Mouse (Mus musculus): ENCODE data around the gene Tapbpl.

DNA sequence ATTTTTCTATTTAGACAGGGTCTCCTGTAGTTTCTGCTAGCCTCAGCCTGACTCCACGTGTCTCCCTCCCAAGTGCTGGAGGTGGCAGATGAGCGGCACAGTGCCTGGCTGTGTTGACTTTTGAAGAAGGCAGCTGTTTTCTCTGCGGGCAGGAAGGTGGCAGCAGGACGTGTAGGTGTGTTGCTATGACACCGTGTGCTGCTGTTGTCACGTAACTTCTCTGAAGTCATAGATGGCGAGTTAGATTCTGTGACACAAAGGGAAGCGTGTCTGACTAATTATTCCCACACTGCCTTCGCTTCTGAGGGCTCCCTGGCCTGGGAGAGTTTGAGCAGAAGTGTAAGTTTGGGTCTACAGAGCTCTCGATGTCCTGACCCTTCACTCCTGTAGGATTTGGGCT is 33.6 kb upstream of the Tapbpl start:
- TF ChIP-seq POLR2A (IDR thresholded peaks at IDR 0.05; ENCODE audit: borderline replicate concordance, insufficient read depth, low read length) (no peak), CTCF (IDR thresholded peaks at IDR 0.05; ENCODE audit: borderline replicate concordance, insufficient read depth, low read depth, low read length) (no peak)
